Mouse (Mus musculus) sigmoid colon, adult 10 weeks (tissue): ENCODE measurements around the gene Myf5. TPM values are rescaled to one million over a fixed set of nuclear protein-coding genes. Genes with fewer than 3 reads are reported as not detected.

Experiments used
- polyA plus RNA-seq: library from polyadenylated mRNA; stranded (reverse); fragments of 350-450 nt; fragmentation: Illumina TruSeq; extraction: RNeasy Lipid Tissue Mini Kit (QIAGEN cat#74804); gene quantifications from one replicate; pipeline ENCODE4 v1.2.3, GENCODE M21; 2014; ENCODE audit warnings: low read depth, low replicate concordance

Gene Myf5
- polyA plus RNA-seq, result not detected

GRCm38 (mm10) chr10:107485870-107486269 is at the start of gene Myf5:
TSS of gene Myf5 (minus strand) at chr10:107486134.

GRCm38 (mm10) chr10:107494568-107494967 is 8.6 kb upstream of the Myf5 start, which contains the start of gene Myf6:
TSS of gene Myf6 (minus strand) at chr10:107494737.

Other genes starting within 250 kb of the Myf5 start
- gene Lin7a, start 214.4 kb downstream of the Myf5 start, polyA plus RNA-seq, result 4.2 TPM
- not detected for gene Myf6, start 8.6 kb upstream of the Myf5 start, polyA plus RNA-seq
- gene Ptprq, start 233.9 kb upstream of the Myf5 start, polyA plus RNA-seq, result not detected